Mouse (Mus musculus): Measurements from ENCODE around the gene Cfap100. TPM values are rescaled to one million over a fixed set of nuclear protein-coding genes. Genes with fewer than 3 reads are reported as not detected.

Cfap100 gene
- polyA plus RNA-seq, 1 experiment: not detected

- WGBS: 83% methylated on average over 3 of the region's 3 CpGs
- Histone ChIP-seq H3K27me3 (ENCODE audit: control insufficient read depth, insufficient read depth, low read length) (no peaks in the 10 kb centered on the region), H3K4me1 (ENCODE audit: control insufficient read depth, insufficient read depth, insufficient read length) (no peaks in the 10 kb centered on the region), H3K27ac (ENCODE audit: insufficient read depth, low read length) (no peak overlapping the region), H3K36me3 (ENCODE audit: control insufficient read depth, insufficient read depth, low read length) (no peaks in the 10 kb centered on the region), H3K4me3 (ENCODE audit: extremely low read depth, insufficient read depth, insufficient read length) (no peak overlapping the region)
- no peak for TF ChIP-seq CTCF (IDR thresholded peaks at IDR 0.05; ENCODE audit: extremely low read depth, insufficient read depth, insufficient read length, insufficient replicate concordance)
- TF ChIP-seq POLR2A (IDR thresholded peaks at IDR 0.05; ENCODE audit: low read depth, low read length): no peak
- DNase-seq (ENCODE audit: low read depth in 1 of 2, low spot score in 2 of 2): no peak
Measured at GRCm38 (mm10) chr6:90472697-90473096, 44.1 kb upstream of the Cfap100 start.

- Histone ChIP-seq H3K4me1 (ENCODE audit: control insufficient read depth, insufficient read depth, insufficient read length) (no peaks in the 10 kb centered on the region), H3K4me3 (ENCODE audit: extremely low read depth, insufficient read depth, insufficient read length) (no peak overlapping the region), H3K36me3 (ENCODE audit: control insufficient read depth, insufficient read depth, low read length) (no peaks in the 10 kb centered on the region), H3K27ac (ENCODE audit: insufficient read depth, low read length) (no peak overlapping the region), H3K27me3 (ENCODE audit: control insufficient read depth, insufficient read depth, low read length) (no peaks in the 10 kb centered on the region)
- DNase-seq (ENCODE audit: low read depth in 1 of 2, low spot score in 2 of 2): no peak
- 80% methylated on average over 4 of the region's 4 CpGs for WGBS
- TF ChIP-seq POLR2A (IDR thresholded peaks at IDR 0.05; ENCODE audit: low read depth, low read length) (no peak), CTCF (IDR thresholded peaks at IDR 0.05; ENCODE audit: extremely low read depth, insufficient read depth, insufficient read length, insufficient replicate concordance) (no peak)
Measured at GRCm38 (mm10) chr6:90472079-90472478, 43.5 kb upstream of the Cfap100 start.

GRCm38 (mm10) chr6:90470947-90471541 is 42.4 kb upstream of the Cfap100 start:
- TF ChIP-seq POLR2A (IDR thresholded peaks at IDR 0.05; ENCODE audit: low read depth, low read length) (no peak), CTCF (IDR thresholded peaks at IDR 0.05; ENCODE audit: extremely low read depth, insufficient read depth, insufficient read length, insufficient replicate concordance) (no peak)
- Histone ChIP-seq H3K4me1 (ENCODE audit: control insufficient read depth, insufficient read depth, insufficient read length) (no peaks in the 10 kb centered on the region), H3K4me3 (ENCODE audit: extremely low read depth, insufficient read depth, insufficient read length) (no peak overlapping the region), H3K36me3 (ENCODE audit: control insufficient read depth, insufficient read depth, low read length) (no peaks in the 10 kb centered on the region), H3K27me3 (ENCODE audit: control insufficient read depth, insufficient read depth, low read length) (no peaks in the 10 kb centered on the region), H3K27ac (ENCODE audit: insufficient read depth, low read length) (no peak overlapping the region)
- no peak for DNase-seq (ENCODE audit: low read depth in 1 of 2, low spot score in 2 of 2)
- WGBS: 77% methylated on average over 12 of the region's 12 CpGs

GRCm38 (mm10) chr6:90470255-90470654 is 41.7 kb upstream of the Cfap100 start:
- TF ChIP-seq POLR2A (IDR thresholded peaks at IDR 0.05; ENCODE audit: low read depth, low read length) (no peak), CTCF (IDR thresholded peaks at IDR 0.05; ENCODE audit: extremely low read depth, insufficient read depth, insufficient read length, insufficient replicate concordance) (no peak)
- H3K36me3 ChIP-seq (ENCODE audit: control insufficient read depth, insufficient read depth, low read length): no peaks in the 10 kb centered on the region
- no peaks in the 10 kb centered on the region for H3K27me3 ChIP-seq (ENCODE audit: control insufficient read depth, insufficient read depth, low read length)
- H3K4me1 ChIP-seq (ENCODE audit: control insufficient read depth, insufficient read depth, insufficient read length): no peaks in the 10 kb centered on the region
- no peak overlapping the region for H3K4me3 ChIP-seq (ENCODE audit: extremely low read depth, insufficient read depth, insufficient read length)
- 86% methylated on average over 2 of the region's 2 CpGs for WGBS
- no peak overlapping the region for H3K27ac ChIP-seq (ENCODE audit: insufficient read depth, low read length)
- no peak for DNase-seq (ENCODE audit: low read depth in 1 of 2, low spot score in 2 of 2)

GRCm38 (mm10) chr6:90469041-90469440 is 40.4 kb upstream of the Cfap100 start:
- no peak for TF ChIP-seq CTCF (IDR thresholded peaks at IDR 0.05; ENCODE audit: extremely low read depth, insufficient read depth, insufficient read length, insufficient replicate concordance)
- no peak for TF ChIP-seq POLR2A (IDR thresholded peaks at IDR 0.05; ENCODE audit: low read depth, low read length)
- no peak for DNase-seq (ENCODE audit: low read depth in 1 of 2, low spot score in 2 of 2)
- H3K27me3 ChIP-seq (ENCODE audit: control insufficient read depth, insufficient read depth, low read length): no peaks in the 10 kb centered on the region
- no peak overlapping the region for H3K27ac ChIP-seq (ENCODE audit: insufficient read depth, low read length)
- H3K36me3 ChIP-seq (ENCODE audit: control insufficient read depth, insufficient read depth, low read length): no peaks in the 10 kb centered on the region
- 87% methylated on average over 6 of the region's 6 CpGs for WGBS
- no peak overlapping the region for H3K4me3 ChIP-seq (ENCODE audit: extremely low read depth, insufficient read depth, insufficient read length)
- no peaks in the 10 kb centered on the region for H3K4me1 ChIP-seq (ENCODE audit: control insufficient read depth, insufficient read depth, insufficient read length)

GRCm38 (mm10) chr6:90468216-90468615 is 39.6 kb upstream of the Cfap100 start:
- Histone ChIP-seq H3K4me1 (ENCODE audit: control insufficient read depth, insufficient read depth, insufficient read length) (no peaks in the 10 kb centered on the region), H3K27ac (ENCODE audit: insufficient read depth, low read length) (no peak overlapping the region), H3K36me3 (ENCODE audit: control insufficient read depth, insufficient read depth, low read length) (no peaks in the 10 kb centered on the region), H3K4me3 (ENCODE audit: extremely low read depth, insufficient read depth, insufficient read length) (no peak overlapping the region), H3K27me3 (ENCODE audit: control insufficient read depth, insufficient read depth, low read length) (no peaks in the 10 kb centered on the region; the same call in 1 of the 2 replicates)
- WGBS: 77% methylated on average over 1 of the region's 1 CpGs
- no peak for DNase-seq (ENCODE audit: low read depth in 1 of 2, low spot score in 2 of 2)
- TF ChIP-seq CTCF (IDR thresholded peaks at IDR 0.05; ENCODE audit: extremely low read depth, insufficient read depth, insufficient read length, insufficient replicate concordance): no peak
- TF ChIP-seq POLR2A (IDR thresholded peaks at IDR 0.05; ENCODE audit: low read depth, low read length): no peak

GRCm38 (mm10) chr6:90466847-90467410 is 38.3 kb upstream of the Cfap100 start:
- DNase-seq (ENCODE audit: low read depth in 1 of 2, low spot score in 2 of 2): no peak
- no peak overlapping the region for H3K27ac ChIP-seq (ENCODE audit: insufficient read depth, low read length)
- peaks cover 4% of the 10 kb centered on the region; the same call in 1 of the 2 replicates for H3K27me3 ChIP-seq (ENCODE audit: control insufficient read depth, insufficient read depth, low read length)
- WGBS: 88% methylated on average over 12 of the region's 12 CpGs
- H3K4me3 ChIP-seq (ENCODE audit: extremely low read depth, insufficient read depth, insufficient read length): no peak overlapping the region
- TF ChIP-seq POLR2A (IDR thresholded peaks at IDR 0.05; ENCODE audit: low read depth, low read length): no peak
- no peak for TF ChIP-seq CTCF (IDR thresholded peaks at IDR 0.05; ENCODE audit: extremely low read depth, insufficient read depth, insufficient read length, insufficient replicate concordance)
- peaks cover 5% of the 10 kb centered on the region; the same call in 1 of the 2 replicates for H3K4me1 ChIP-seq (ENCODE audit: control insufficient read depth, insufficient read depth, insufficient read length)
- H3K36me3 ChIP-seq (ENCODE audit: control insufficient read depth, insufficient read depth, low read length): no peaks in the 10 kb centered on the region

Data from spleen, adult 2 months (tissue).